Mouse (Mus musculus) forebrain, postnatal 0 days (tissue): ENCODE data around the gene Gm26741. TPM values are rescaled to one million over a fixed set of nuclear protein-coding genes. Genes with fewer than 3 reads are reported as not detected.

Experiments
- ATAC-seq: fragments of 200-750 bp; cut with Nextera tagmentation; 2 replicates; pipeline ENCODE4 v1.8.0; 2017; ENCODE audit warnings: mild to moderate bottlenecking, moderate library complexity
- DNase-seq: peaks from one replicate; pipeline ENCODE4 v3.0.0-alpha.2; 2015
- H3K27ac ChIP-seq: fragments of 300-500 bp; sonication (generic); 2 replicates; pipeline ENCODE4 v1.5.1; 2014; ENCODE audit warnings: low read depth, mild to moderate bottlenecking, antibody characterized with exemption, low read length, moderate library complexity, mixed read lengths
- H3K27me3 ChIP-seq: fragments of 300-500 bp; sonication (generic); 2 replicates; pipeline ENCODE4 v1.6.1; 2014; ENCODE audit warnings: mild to moderate bottlenecking, low read length, mixed read lengths; ENCODE audit not compliant: insufficient read depth
- H3K36me3 ChIP-seq: fragments of 300-500 bp; sonication (generic); 2 replicates; pipeline ENCODE4 v1.6.1; 2014; ENCODE audit warnings: mild to moderate bottlenecking, moderate library complexity; ENCODE audit not compliant: insufficient read depth
- H3K4me1 ChIP-seq: fragments of 300-500 bp; sonication (generic); 2 replicates; pipeline ENCODE4 v1.6.1; 2014; ENCODE audit warnings: antibody characterized with exemption; ENCODE audit not compliant: insufficient read depth
- H3K4me2 ChIP-seq: fragments of 300-500 bp; sonication (generic); 2 replicates; pipeline ENCODE4 v1.6.1; 2014; ENCODE audit warnings: low read depth, mild to moderate bottlenecking, moderate library complexity
- H3K4me3 ChIP-seq: fragments of 300-500 bp; sonication (generic); 2 replicates; pipeline ENCODE4 v1.5.1; 2014; ENCODE audit warnings: low read depth, low read length, mixed read lengths
- H3K9ac ChIP-seq: fragments of 300-500 bp; sonication (generic); 2 replicates; pipeline ENCODE4 v1.6.1; 2014; ENCODE audit warnings: mild to moderate bottlenecking
- H3K9me3 ChIP-seq: fragments of 300-500 bp; sonication (generic); 2 replicates; pipeline ENCODE4 v1.6.1; 2016; ENCODE audit warnings: low read length
- CTCF ChIP-seq: sonication (generic); IDR thresholded peaks from 2 replicates; pipeline ENCODE4 v1.5.1; 2016; ENCODE audit warnings: antibody characterized with exemption, control low read depth, low read depth
- WGBS: fragments of 180-500 bp; shearing (Covaris S2); extraction: QIAGEN DNeasy Blood & Tissue Kit; methylation state at CpG from one replicate; pipeline ENCODE4 v1.1.7; 2014; 5-methylcytosine and 5-hydroxymethylcytosine counted together
- polyA plus RNA-seq: library from polyadenylated mRNA; unstranded; fragments of >200 nt; fragmentation: Nextera tagmentation; extraction: Ambion mirVana; gene quantifications from 2 replicates; pipeline ENCODE4 v1.2.1, GENCODE M21; 2015
- total RNA-seq: library from RNA; depleted of rRNA; stranded (reverse); fragments of >200 nt; gene quantifications from 2 replicates; pipeline ENCODE4 v1.2.3, GENCODE M21; 2014

Gene Gm26741
- total and polyA plus RNA-seq, 2 experiments from 2014 or later, result not detected

DNA sequence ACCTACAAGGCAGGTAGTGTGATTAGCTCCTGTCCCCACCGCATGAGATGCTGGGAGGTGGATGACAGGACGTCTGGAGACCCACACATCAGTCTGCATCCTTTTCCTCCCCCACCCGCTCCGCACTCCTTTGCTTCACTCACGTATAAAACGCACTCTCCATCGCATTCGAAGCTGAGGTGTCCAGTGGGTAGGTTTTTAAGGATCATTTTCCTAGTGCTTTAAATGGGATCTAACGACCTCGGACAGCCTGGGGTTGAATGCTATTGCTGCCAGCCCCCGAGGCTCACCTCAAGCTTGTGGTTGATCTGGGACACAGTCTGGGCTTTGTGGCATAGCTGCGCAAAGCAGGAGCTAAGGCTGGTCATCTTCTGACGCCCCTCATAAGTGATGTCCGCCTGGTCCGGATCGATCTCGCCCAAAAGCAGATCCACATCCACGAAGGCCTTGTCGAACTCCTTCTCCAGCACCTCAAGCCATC, 22.8 kb downstream of the Gm26741 start:
- no peaks in the 10 kb centered on the region for H3K9me3 ChIP-seq
- no peaks in the 10 kb centered on the region for H3K36me3 ChIP-seq
- H3K4me3 ChIP-seq, result peak overlapping the region; percentile 86
- H3K4me2 ChIP-seq, result peak overlapping the region; percentile 63
- peak overlapping the region; percentile 95 for H3K27ac ChIP-seq
- H3K4me1 ChIP-seq, result peaks cover 14% of the 10 kb centered on the region
- peak; percentile 25 for ATAC-seq
- TF ChIP-seq CTCF, result no peak
- under 1% methylated on average over 19 of the region's 19 CpGs for WGBS
- peak overlapping the region; percentile 96 for H3K9ac ChIP-seq
- H3K27me3 ChIP-seq, result no peaks in the 10 kb centered on the region
- no peak for DNase-seq

DNA sequence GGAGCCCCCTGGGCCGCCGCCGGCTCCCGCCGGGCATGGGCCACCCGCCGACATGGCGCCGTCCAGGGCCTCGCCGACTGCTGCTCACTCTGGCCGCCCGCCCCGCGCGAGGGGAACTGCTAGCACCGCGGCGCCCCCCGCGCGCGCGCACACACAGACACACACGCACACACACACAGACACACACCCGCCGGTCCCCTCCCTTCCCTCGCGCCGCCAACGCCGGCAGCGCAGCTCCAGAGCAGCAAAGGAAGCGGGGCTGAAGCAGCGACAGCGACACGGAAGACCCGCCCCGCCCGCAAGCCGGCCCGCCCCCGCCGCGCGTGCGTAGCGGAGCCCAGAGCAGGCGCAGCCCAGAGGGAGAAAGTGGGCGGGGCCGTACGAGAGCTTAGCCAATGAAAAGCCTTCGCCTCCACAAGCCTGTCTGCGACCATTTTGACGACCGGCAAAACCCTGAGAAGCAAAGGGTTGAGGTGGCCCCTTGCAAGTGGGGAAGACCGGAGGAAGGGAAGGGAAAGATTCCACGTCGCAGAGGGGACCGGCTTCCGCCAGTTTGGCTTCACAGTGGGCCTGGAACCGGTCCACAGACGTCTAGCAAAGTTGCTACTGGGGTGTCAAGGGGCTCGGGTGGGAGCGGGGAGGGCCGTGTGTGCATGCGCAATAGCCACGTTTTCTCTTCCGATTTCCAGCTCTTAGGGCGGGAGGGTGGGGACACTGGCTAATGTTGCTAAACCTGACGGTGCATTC, 23.5 kb downstream of the Gm26741 start, which contains the start of gene Gopc:
Gene Gopc (minus strand): TSS at position 280 of the 747 bp plus-strand sequence.
- H3K27ac ChIP-seq, result peak within 1 kb of the TSS; percentile 95
- DNase-seq (peak; percentile 99), ATAC-seq (peak; percentile 98)
- H3K27me3 ChIP-seq, result no peaks in the 10 kb centered on the region
- peaks cover 14% of the 10 kb centered on the region for H3K4me1 ChIP-seq
- 2% methylated on average over 69 of the region's 71 CpGs for WGBS
- H3K9ac ChIP-seq, result peak within 1 kb of the TSS; percentile 96
- peak within 1 kb of the TSS; percentile 69 for H3K4me2 ChIP-seq
- no peaks in the 10 kb centered on the region for H3K9me3 ChIP-seq
- peak within 1 kb of the TSS; percentile 86 for H3K4me3 ChIP-seq
- TF ChIP-seq CTCF, result no peak
- no peaks in the 10 kb centered on the region for H3K36me3 ChIP-seq

DNA sequence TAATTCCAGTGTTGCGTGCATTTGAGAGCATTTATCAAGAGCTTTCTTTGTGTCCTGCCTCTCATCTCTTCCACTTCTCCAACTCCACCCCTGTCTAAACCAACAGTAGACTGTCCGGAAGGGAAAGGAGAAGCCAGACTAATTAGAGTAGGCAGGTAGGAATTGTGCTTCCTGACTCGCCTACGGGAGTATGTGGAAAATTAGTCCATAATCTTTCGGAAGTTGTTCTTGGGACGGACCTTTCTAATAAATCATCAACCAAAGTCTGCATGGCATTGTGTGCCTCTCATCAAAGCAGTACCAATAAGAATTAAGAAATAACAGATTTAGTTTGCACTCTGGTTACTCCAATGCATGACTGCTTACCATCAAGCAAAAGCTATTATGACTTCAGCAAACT, 24.5 kb downstream of the Gm26741 start:
- WGBS, result 83% methylated on average over 6 of the region's 6 CpGs

DNA sequence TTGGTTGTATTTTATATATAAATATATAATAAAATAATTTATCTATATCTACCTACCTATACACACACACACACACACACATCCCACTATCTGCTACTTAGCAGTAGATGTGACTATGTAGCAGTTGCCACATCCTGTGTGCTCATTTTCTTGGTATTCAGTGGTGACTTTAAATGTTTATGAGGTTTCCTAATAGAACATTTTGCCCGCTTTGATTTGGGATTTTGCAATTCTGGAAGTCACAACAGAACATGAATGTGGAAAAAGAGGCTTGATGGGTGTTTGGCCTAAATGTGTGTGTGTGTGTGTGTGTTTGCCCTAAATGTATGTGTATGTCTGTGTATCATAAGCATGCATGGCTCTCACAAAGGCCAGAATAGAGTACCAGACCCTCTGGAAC, 25.0 kb downstream of the Gm26741 start:
- TF ChIP-seq CTCF, result no peak
- WGBS, result 80% methylated on average over 1 of the region's 1 CpGs
- Histone ChIP-seq H3K4me3 (no peak overlapping the region), H3K27ac (no peak overlapping the region), H3K9me3 (no peaks in the 10 kb centered on the region), H3K9ac (no peak overlapping the region), H3K27me3 (no peaks in the 10 kb centered on the region), H3K4me2 (no peak overlapping the region), H3K36me3 (no peaks in the 10 kb centered on the region), H3K4me1 (peaks cover 12% of the 10 kb centered on the region)
- ATAC-seq (no peak), DNase-seq (no peak)

More for the DNA sequence above, 24.5 kb downstream of the Gm26741 start:
- peak overlapping the region; percentile 96; the same call in 1 of the 2 replicates for H3K9ac ChIP-seq
- H3K4me1 ChIP-seq, result peaks cover 14% of the 10 kb centered on the region
- DNase-seq, result no peak
- no peaks in the 10 kb centered on the region for H3K9me3 ChIP-seq
- H3K36me3 ChIP-seq, result no peaks in the 10 kb centered on the region
- no peak for ATAC-seq
- peak overlapping the region; percentile 86 for H3K4me3 ChIP-seq
- no peak overlapping the region for H3K27ac ChIP-seq
- H3K27me3 ChIP-seq, result no peaks in the 10 kb centered on the region
- no peak for TF ChIP-seq CTCF
- peak overlapping the region; percentile 69 for H3K4me2 ChIP-seq

DNA sequence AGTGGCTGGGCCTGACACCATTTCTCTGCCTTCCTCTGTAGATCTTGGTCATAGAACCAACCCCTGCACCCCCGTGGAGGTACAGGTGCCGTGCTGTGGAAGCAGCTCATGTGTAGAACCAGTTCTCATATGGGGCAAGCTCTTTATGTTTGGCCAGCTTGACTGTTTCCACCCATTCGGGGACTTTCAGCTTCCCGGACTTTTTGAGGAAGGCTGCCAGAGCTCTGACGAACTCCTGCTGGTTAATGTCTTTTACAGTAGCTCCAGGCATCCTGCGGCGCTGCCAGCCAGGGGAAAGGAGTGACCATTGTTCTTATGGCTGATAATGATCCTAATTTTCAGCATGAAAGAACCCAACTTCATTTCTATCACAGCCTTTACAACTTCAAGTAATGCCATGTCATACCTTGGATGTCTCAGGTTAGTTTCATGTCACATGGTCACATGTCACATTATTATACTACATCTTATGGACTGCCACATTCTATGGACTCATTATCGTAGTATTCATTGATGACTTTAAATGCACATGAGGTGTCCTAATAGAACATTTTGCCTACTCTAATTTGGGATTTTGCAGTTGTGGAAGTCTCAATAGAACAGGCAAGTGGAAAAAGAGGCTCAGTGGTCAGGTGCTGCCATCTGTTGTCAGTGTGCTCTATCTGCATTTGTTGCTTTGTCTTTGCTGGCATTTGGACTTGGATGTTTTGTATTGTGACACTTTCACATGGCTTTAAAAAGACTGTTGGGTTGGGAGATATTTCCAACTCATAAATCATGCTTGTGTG, 26.4 kb downstream of the Gm26741 start:
- H3K4me2 ChIP-seq, result no peak overlapping the region
- H3K4me3 ChIP-seq, result no peak overlapping the region
- peaks cover 4% of the 10 kb centered on the region; the same call in 1 of the 2 replicates for H3K4me1 ChIP-seq
- H3K27ac ChIP-seq, result no peak overlapping the region
- 27% methylated on average over 8 of the region's 8 CpGs for WGBS
- H3K9me3 ChIP-seq, result no peaks in the 10 kb centered on the region
- DNase-seq, result peak; percentile 78
- H3K9ac ChIP-seq, result no peak overlapping the region
- peak; percentile 88 for TF ChIP-seq CTCF
- H3K36me3 ChIP-seq, result no peaks in the 10 kb centered on the region
- no peak for ATAC-seq
- no peaks in the 10 kb centered on the region for H3K27me3 ChIP-seq

DNA sequence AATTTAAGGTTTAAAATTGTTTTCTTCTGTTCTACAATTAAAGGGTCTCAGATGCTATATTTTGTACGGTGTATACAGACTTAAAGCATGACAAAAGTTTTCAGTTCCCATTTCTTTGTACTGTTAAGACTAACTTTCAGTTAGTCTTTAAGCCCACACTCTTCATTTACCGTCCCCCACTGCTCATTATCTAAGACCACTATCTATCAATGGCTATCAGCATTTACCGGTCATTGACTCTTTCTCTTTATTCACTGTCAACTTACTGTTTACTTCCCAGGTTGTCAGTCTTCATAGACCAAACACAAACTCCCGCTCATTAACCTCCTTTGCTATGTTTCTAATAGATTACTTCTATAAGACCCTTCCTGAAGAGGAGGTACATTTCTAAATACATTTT, 28.6 kb downstream of the Gm26741 start:
- Histone ChIP-seq H3K4me2 (no peak overlapping the region), H3K27me3 (no peaks in the 10 kb centered on the region), H3K4me3 (no peak overlapping the region), H3K27ac (no peak overlapping the region), H3K4me1 (peaks cover 4% of the 10 kb centered on the region; the same call in 1 of the 2 replicates), H3K9ac (no peak overlapping the region), H3K9me3 (no peaks in the 10 kb centered on the region), H3K36me3 (no peaks in the 10 kb centered on the region)
- TF ChIP-seq CTCF, result no peak
- DNase-seq (no peak), ATAC-seq (no peak)
- 66% methylated on average over 4 of the region's 4 CpGs for WGBS

DNA sequence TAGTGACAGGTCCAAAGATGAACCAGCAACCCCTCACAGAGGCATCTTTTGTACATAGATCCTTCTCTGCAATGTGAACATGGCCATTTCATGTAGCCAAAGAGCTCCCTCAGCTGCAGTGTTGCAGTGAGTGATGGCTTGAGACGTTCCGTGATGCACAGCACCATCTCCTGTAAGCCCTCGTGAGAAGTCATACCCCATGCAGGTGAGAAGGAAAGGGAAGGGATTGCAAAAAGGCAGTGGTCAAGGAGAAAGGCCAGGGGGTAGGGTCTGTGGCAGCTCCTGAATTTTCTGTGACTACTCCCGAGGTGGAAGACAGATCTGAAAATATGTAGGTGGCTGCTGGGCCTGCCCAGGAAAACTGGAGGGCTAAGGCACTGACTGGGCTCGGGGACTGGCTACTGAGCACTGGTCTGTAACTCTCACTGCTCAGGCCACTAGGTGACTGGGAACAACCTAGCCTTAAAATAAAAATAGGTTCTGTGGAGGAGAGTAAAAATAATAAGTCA, 30.4 kb downstream of the Gm26741 start, which contains the start of gene Nepn:
Gene Nepn (plus strand): TSS at position 51 of the 509 bp plus-strand sequence.
- WGBS, result 78% methylated on average over 5 of the region's 5 CpGs
- DNase-seq, result no peak

More for the DNA sequence above, 30.4 kb downstream of the Gm26741 start, which contains the start of gene Nepn:
- no peak for ATAC-seq
- H3K36me3 ChIP-seq, result no peaks in the 10 kb centered on the region
- no peak within 1 kb of the TSS for H3K4me2 ChIP-seq
- no peaks in the 10 kb centered on the region for H3K9me3 ChIP-seq
- H3K9ac ChIP-seq, result no peak within 1 kb of the TSS
- no peak within 1 kb of the TSS for H3K27ac ChIP-seq
- no peak within 1 kb of the TSS for H3K4me3 ChIP-seq
- H3K27me3 ChIP-seq, result no peaks in the 10 kb centered on the region
- no peaks in the 10 kb centered on the region for H3K4me1 ChIP-seq
- TF ChIP-seq CTCF, result no peak
